Mouse (Mus musculus) lung, embryonic 16.5 days (tissue): ENCODE results near the gene Cep70. TPM values are rescaled to one million over a fixed set of nuclear protein-coding genes. Genes with fewer than 3 reads are reported as not detected.
A peak's percentile ranks its signal among the peaks of the same experiment; 100 is the strongest.

Experiments used
- ATAC-seq: fragments of 200-750 bp; cut with Nextera tagmentation; 2 replicates; pipeline ENCODE4 v1.8.0; 2017; ENCODE audit warnings: low read depth, mild to moderate bottlenecking, moderate library complexity
- H3K27ac ChIP-seq: fragments of 300-500 bp; sonication (generic); 2 replicates; pipeline ENCODE4 v1.5.1; 2014; ENCODE audit warnings: mild to moderate bottlenecking, control low read depth, low read length
- H3K27me3 ChIP-seq: fragments of 300-500 bp; sonication (generic); 2 replicates; pipeline ENCODE4 v1.6.1; 2014; ENCODE audit warnings: low read depth, low read length, mixed read lengths; ENCODE audit not compliant: control insufficient read depth, insufficient read depth
- H3K36me3 ChIP-seq: fragments of 300-500 bp; sonication (generic); 2 replicates; pipeline ENCODE4 v1.6.1; 2014; ENCODE audit warnings: low read length; ENCODE audit not compliant: control insufficient read depth, insufficient read depth
- H3K4me1 ChIP-seq: fragments of 300-500 bp; sonication (generic); replicated peaks from 2 replicates; pipeline ENCODE4 v1.6.1; 2014; ENCODE audit warnings: low read length, mixed read lengths; ENCODE audit not compliant: control insufficient read depth, insufficient read depth
- H3K4me2 ChIP-seq: fragments of 300-500 bp; sonication (generic); 2 replicates; pipeline ENCODE4 v1.6.1; 2014; ENCODE audit warnings: low read depth, low read length, control low read depth
- H3K4me3 ChIP-seq: fragments of 300-500 bp; sonication (generic); 2 replicates; pipeline ENCODE4 v1.5.1; 2014; ENCODE audit warnings: mild to moderate bottlenecking, low read length, control low read depth
- H3K9ac ChIP-seq: fragments of 300-500 bp; sonication (generic); 2 replicates; pipeline ENCODE4 v1.6.1; 2014; ENCODE audit warnings: low read length, control low read depth
- H3K9me3 ChIP-seq: fragments of 300-500 bp; sonication (generic); 2 replicates; pipeline ENCODE4 v1.6.1; 2016; ENCODE audit warnings: low read length; ENCODE audit not compliant: control insufficient read depth
- WGBS: fragments of 180-500 bp; shearing (Covaris S2); extraction: QIAGEN DNeasy Blood & Tissue Kit; methylation state at CpG from one replicate; pipeline ENCODE4 v1.1.7; 2014; 5-methylcytosine and 5-hydroxymethylcytosine counted together
- polyA plus RNA-seq: library from polyadenylated mRNA; unstranded; fragments of >200 nt; fragmentation: Nextera tagmentation; extraction: Ambion mirVana; gene quantifications from 2 replicates; pipeline ENCODE4 v1.2.1, GENCODE M21; 2015

Cep70 gene
- polyA plus RNA-seq = 31.2 and 34.4 TPM in 2 replicates

DNA sequence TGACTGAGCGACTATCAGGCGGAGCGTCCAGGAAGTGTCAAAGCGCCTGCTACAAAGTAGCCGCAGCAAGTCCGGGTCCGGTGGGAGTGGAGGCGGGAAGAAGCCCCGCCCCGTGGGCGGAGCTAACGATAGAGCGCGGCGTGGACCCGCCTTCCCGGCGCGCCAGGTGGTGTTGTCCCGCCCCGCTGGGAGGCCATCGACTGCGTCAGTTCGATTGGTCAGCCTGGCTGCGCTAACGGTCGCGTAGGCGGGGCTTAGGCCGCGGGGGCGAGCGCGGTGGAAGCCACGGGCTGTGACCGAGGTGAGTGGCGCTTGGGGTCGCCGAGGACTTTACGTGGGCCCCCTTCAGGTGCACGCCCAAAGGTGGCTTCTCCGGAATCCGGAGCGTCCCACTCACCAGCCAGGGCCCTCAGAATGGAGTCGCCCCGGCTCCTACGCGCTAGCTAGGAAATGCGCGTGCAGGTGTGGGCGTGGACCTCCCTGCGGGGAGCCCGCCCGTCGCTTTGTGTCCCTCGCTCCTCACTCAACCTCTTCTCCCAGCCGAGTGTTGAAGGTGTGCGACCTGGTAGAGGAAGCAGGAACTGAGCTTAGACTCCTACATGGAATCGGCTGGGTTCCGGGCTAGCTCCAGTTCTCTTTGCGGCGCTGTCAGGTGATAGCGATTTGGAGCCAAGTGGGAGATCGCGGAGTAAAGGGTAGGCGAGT is at the start of gene Cep70:
Gene Cep70, plus strand, starts transcription at position 178 of the 705 bp plus-strand sequence.
- Histone ChIP-seq H3K4me1 (peaks cover 6% of the 10 kb centered on the region; the same call in 1 of the 2 replicates), H3K4me3 (peak within 1 kb of the TSS; percentile 85), H3K9ac (peak within 1 kb of the TSS; percentile 88), H3K9me3 (no peaks in the 10 kb centered on the region), H3K36me3 (no peaks in the 10 kb centered on the region), H3K4me2 (peak within 1 kb of the TSS; percentile 74), H3K27me3 (no peaks in the 10 kb centered on the region), H3K27ac (peak within 1 kb of the TSS; percentile 71)
- WGBS = under 1% methylated on average over 66 of the region's 66 CpGs
- ATAC-seq = peak; percentile 98

GRCm38 (mm10) chr9:99212643-99213042 is 30.5 kb upstream of the Cep70 start:
- Histone ChIP-seq H3K4me3 (no peak overlapping the region), H3K36me3 (no peaks in the 10 kb centered on the region), H3K4me2 (no peak overlapping the region), H3K27ac (no peak overlapping the region), H3K4me1 (no peaks in the 10 kb centered on the region), H3K27me3 (no peaks in the 10 kb centered on the region), H3K9me3 (no peaks in the 10 kb centered on the region), H3K9ac (no peak overlapping the region)
- ATAC-seq = no peak
- WGBS = 57% methylated on average over 2 of the region's 2 CpGs

DNA sequence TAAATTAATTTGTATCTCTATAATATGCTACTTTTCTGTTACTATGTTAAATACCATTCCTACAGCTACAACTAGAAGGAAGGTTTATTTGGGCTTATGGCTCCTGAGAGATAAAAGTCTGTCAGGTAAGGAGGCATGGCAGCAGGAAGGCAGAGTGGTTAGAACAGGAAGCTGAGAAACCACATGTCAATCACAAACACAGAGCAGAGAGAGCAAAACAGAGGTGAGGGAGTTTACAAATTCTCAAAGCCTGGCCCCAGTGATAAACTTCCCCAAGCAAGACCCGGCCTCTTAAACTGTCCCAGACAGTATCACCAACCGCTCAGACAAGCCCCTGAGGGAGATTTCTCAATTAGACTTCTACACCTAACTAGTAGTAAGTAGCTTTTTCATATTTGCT is 27.0 kb upstream of the Cep70 start:
- Histone ChIP-seq H3K36me3 (no peaks in the 10 kb centered on the region), H3K27me3 (no peaks in the 10 kb centered on the region), H3K4me3 (no peak overlapping the region), H3K9me3 (no peaks in the 10 kb centered on the region), H3K4me1 (no peaks in the 10 kb centered on the region), H3K27ac (no peak overlapping the region), H3K9ac (no peak overlapping the region), H3K4me2 (no peak overlapping the region)
- WGBS = 60% methylated on average over 2 of the region's 2 CpGs
- no peak for ATAC-seq

DNA sequence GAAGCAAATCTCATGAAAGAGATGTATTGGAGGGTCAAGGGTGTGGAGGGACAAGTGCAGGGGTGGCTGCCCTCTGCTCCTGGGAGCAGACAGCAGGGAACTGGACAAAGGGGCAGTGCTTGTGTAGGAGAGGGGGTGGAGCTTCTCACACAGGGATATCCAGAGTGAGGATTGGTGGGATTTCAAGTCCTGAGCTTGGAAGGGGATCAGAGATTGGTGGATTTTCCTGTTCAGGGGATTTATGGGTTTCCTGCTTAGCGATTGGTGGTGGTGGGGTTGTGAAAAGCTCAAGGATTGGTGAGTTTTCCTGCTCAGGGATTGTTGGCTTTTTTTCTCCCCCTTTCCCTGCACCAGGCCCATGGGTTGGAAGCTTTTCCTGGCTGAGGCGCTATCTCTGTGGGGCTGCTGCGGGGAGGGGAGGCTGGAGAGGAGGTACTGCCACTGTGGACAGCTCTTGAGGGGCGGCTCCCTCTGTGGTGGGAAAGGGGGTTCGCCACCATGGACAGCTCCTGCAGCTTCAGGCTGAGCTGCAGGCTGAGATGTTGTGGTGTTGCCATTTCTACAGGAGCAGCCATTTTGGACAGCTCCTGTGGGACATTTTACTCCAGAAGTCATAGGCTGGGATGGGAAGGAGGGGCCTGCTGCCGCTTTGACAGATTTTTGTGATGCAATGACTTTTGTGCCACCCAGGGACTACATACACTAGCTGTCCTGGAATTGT is 25.0 kb upstream of the Cep70 start:
- no peaks in the 10 kb centered on the region for H3K9me3 ChIP-seq
- 17% methylated on average over 6 of the region's 6 CpGs for WGBS
- H3K4me2 ChIP-seq = no peak overlapping the region
- no peaks in the 10 kb centered on the region for H3K36me3 ChIP-seq
- H3K27ac ChIP-seq = no peak overlapping the region
- H3K4me1 ChIP-seq = no peaks in the 10 kb centered on the region
- H3K9ac ChIP-seq = no peak overlapping the region
- H3K27me3 ChIP-seq = no peaks in the 10 kb centered on the region
- peak; percentile 92 for ATAC-seq
- no peak overlapping the region for H3K4me3 ChIP-seq

DNA sequence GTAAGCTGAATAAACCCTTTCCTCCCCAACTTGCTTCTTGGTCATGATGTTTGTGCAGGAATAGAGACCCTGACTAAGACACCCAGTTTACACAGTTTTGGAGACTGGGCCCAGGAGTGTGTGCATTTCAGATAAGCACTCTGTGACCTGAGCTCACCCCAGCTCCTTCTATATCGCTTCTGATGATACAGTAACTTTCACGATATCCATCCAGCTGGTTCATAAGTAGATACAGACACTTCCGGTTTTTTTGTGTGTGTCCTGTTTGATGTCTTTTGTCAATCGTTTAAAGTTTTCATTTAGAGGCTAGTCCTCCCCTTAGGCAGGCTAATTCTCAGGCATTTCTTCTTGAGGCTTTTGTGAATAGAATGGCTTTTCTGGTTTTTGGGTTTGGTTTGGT is 21.5 kb upstream of the Cep70 start:
- Histone ChIP-seq H3K36me3 (no peaks in the 10 kb centered on the region), H3K4me2 (no peak overlapping the region), H3K4me3 (no peak overlapping the region), H3K27ac (no peak overlapping the region), H3K9ac (no peak overlapping the region), H3K27me3 (no peaks in the 10 kb centered on the region), H3K9me3 (no peaks in the 10 kb centered on the region), H3K4me1 (no peaks in the 10 kb centered on the region)
- no peak for ATAC-seq
- WGBS = 73% methylated on average over 4 of the region's 4 CpGs

DNA sequence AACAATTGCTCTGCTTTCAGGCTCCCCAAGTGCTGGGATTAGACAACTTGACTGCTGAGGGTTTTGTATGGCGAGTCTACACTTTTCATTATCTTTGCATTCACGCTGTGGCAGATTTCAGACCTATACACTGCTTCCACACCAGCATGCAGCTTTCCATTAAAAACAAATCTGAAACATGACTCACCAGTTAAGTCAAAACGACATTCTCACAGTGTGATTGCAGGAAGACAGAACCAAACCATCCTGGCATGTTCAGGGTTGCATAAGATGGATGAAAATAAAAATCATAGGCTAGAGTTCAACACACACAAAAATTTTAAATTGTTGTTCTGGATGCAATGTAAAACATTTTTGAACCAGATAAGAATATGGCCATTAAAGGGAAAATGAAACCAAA is 18.6 kb upstream of the Cep70 start:
- no peaks in the 10 kb centered on the region for H3K9me3 ChIP-seq
- no peaks in the 10 kb centered on the region for H3K36me3 ChIP-seq
- H3K9ac ChIP-seq = no peak overlapping the region
- WGBS = 57% methylated on average over 3 of the region's 3 CpGs
- H3K27ac ChIP-seq = no peak overlapping the region
- no peak overlapping the region for H3K4me2 ChIP-seq
- ATAC-seq = no peak
- H3K4me3 ChIP-seq = no peak overlapping the region
- no peaks in the 10 kb centered on the region for H3K27me3 ChIP-seq
- no peaks in the 10 kb centered on the region for H3K4me1 ChIP-seq

DNA sequence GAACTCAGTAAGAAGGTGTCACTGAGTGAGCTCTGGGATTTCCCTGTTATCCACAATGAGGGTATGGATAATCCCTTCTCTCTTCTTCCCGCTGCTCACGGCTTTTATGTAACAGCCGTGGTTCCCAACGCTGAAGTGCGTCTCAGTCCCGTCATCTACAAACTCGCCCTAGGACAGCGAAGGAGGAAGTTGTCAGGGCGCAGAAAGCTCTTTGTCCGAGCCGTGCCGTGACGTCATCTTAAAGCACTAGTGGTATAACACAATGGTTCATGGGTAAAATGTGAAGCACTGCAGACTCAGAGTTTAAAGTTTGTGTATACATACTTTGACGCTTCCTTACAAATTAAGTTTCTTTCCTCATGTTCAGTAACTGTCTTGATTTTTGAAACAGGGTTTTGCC is 13.7 kb upstream of the Cep70 start:
- no peak overlapping the region for H3K4me3 ChIP-seq
- 82% methylated on average over 14 of the region's 14 CpGs for WGBS
- H3K9me3 ChIP-seq = no peaks in the 10 kb centered on the region

DNA sequence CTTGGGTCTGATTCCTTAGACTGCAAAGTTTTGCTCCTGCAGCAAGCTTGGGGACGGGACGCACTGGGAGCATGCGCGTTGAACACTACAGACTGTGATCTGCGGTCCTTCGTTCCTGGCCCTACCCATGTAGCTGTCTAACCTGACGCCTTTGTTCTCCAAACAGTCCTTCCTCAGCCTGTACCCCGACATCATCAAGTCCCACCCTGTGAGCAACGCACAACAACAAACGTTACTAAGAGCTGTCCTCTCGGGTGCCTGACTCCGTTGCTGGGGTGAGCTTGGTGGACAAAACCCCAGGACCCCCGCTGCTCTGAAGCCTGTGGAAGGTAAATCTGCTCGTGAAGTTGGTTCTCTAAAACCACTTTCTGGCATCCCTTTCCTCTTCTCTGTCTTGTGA is 6.0 kb upstream of the Cep70 start, which contains the start of gene Faiml:
Gene Faiml, minus strand, starts transcription at position 101 of the 400 bp plus-strand sequence.
- Histone ChIP-seq H3K4me3 (no peak within 1 kb of the TSS), H3K27me3 (no peaks in the 10 kb centered on the region), H3K27ac (no peak within 1 kb of the TSS), H3K36me3 (no peaks in the 10 kb centered on the region), H3K9me3 (no peaks in the 10 kb centered on the region), H3K4me1 (no peaks in the 10 kb centered on the region), H3K4me2 (no peak within 1 kb of the TSS), H3K9ac (no peak within 1 kb of the TSS)
- no peak for ATAC-seq
- WGBS = 84% methylated on average over 14 of the region's 14 CpGs

More for the DNA sequence above, 13.7 kb upstream of the Cep70 start:
- Histone ChIP-seq H3K36me3 (no peaks in the 10 kb centered on the region), H3K27me3 (no peaks in the 10 kb centered on the region), H3K27ac (no peak overlapping the region), H3K4me1 (no peaks in the 10 kb centered on the region), H3K9ac (no peak overlapping the region), H3K4me2 (no peak overlapping the region)
- ATAC-seq = no peak

GRCm38 (mm10) chr9:99238276-99238675 is 4.9 kb upstream of the Cep70 start:
- Histone ChIP-seq H3K27ac (no peak overlapping the region), H3K4me3 (no peak overlapping the region), H3K9me3 (no peaks in the 10 kb centered on the region), H3K9ac (no peak overlapping the region), H3K4me1 (peaks cover 6% of the 10 kb centered on the region; the same call in 1 of the 2 replicates), H3K36me3 (no peaks in the 10 kb centered on the region), H3K4me2 (no peak overlapping the region), H3K27me3 (no peaks in the 10 kb centered on the region)
- 82% methylated on average over 10 of the region's 10 CpGs for WGBS
- no peak for ATAC-seq
